Mouse (Mus musculus) liver (tissue): ENCODE measurements around the gene Dnajc2.
"Not testable (repeated sequence)": the region's sequence is repeated elsewhere in the genome, so short reads cannot be mapped to it uniquely, and the experiment has no call there.

Experiments used
- DNase-seq: peaks from one replicate; pipeline ENCODE4 v3.0.0-alpha.2; 2020; ENCODE audit warnings: mixed read lengths

The Dnajc2 gene

GRCm38 (mm10) chr5:21739881-21740280 is 45.2 kb downstream of the Dnajc2 start:
- no peak for DNase-seq

DNA sequence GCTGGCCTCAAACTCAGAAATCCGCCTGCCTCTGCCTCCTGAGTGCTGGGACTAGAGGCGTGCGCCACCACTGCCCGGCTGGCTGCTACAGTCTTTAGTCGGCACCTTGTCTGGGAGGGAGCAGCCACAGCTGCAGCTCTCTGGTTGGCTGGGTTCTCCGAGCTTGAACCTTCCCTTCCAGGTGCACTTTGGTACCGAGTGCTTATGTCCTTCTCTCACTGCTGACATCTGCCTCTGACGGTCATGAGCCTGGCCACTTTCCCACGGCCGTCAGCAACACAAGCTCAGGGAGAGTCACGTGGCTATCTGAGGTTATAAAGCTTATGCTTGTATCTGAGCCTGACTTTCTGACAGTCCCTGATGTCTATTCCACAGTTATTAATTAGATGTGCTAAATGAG is 45.9 kb downstream of the Dnajc2 start:
- no peak for DNase-seq

DNA sequence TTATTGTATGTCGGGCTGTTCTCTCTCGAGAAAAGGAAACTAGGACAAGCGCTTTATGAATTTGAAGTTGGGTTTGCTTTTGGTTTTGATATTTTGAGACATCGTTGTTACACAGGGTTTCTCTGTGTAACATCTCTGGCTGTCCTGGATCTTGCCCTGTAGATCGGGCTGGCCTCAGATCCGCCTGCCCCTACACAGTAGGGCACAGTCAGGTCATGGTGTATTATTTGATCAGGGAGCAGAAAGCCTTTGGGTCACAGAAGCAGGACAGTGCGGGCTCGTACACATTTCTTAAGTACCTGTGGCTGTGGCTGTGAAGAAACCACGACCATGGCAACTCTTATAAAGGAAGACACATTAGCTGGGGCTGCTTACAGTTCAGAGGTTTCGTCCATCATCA is 47.4 kb downstream of the Dnajc2 start:
- no peak for DNase-seq

- peak; percentile 86 for DNase-seq
Observed at GRCm38 (mm10) chr5:21736956-21737585, 48.0 kb downstream of the Dnajc2 start, which contains the start of gene Pmpcb. Gene Pmpcb (plus strand): TSS chr5:21737141.

GRCm38 (mm10) chr5:21736046-21736445 is 49.0 kb downstream of the Dnajc2 start:
- no peak for DNase-seq

DNA sequence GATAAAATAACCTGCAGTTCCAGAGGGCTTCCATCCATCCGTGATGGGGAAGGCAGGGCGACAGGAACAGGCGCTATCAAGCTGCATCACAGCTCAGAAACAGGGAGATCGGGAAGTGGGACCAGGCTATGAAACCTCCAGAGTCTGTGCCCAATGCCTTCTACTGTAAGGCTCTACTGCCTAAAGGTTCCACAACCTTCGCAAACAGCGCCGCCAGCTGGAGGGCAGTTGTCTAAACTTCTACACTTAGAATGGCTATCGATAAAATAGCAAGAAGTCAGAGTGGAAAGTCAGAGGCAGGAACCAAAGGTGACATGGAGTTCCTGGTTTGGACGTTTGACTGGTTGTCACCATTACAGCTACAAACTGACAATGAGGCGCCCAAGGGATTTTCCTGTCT is 49.5 kb downstream of the Dnajc2 start:
- peak; percentile 88 for DNase-seq

DNA sequence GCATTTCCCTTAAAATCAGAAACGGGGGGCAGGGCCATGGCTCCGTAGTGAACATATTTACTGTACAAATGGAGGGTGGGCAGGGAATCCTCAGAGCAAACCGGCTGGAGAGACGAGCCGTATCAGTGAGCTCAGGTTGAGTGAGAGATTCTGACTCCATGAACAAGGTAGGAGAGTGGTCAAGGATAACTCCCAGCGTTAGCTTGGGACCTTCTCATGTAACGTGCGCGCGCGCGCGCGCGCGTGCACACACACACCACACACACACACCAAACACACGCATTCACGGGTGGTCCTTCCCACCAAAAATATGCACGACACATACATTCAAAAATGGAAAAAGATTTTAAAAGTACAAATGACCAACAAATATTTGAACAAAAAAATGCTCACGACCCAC is 50.0 kb downstream of the Dnajc2 start:
- DNase-seq: no peak

- DNase-seq: no peak
Observed at GRCm38 (mm10) chr5:21732930-21733329, 52.1 kb downstream of the Dnajc2 start.

DNA sequence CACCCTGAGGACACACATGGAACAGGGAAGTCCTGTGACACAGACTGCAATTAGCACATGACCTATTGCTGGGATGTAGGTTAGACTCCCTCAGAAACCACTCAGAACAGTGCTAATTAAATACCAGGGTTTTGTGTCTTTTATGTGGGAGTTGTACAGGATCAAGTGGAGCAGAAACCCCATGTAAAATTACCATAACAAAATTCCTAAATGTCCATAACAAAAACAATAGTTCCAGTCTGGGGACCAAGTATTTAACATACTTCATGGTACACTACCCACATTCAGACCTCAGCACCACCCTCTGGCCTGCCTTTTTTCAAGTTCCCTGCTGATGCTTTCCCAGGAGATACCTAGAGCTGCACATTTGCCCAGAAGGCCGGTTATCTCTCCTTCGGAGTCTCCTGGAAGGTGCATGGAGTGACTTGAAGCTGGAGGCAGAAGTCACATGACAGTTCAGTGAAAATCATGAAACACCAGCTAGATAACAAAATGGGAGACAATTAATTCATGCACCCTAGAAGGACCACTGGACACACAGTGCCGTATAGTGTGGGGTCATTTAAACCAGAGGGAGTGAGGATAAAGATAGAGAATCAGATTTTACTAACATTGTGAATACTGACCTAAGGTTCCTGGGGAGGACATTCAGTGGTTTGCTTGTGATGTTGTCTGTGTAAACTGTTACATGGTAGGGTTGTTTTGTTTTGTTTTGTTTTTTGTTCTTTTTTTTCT is 52.7 kb downstream of the Dnajc2 start:
- no peak for DNase-seq

DNA sequence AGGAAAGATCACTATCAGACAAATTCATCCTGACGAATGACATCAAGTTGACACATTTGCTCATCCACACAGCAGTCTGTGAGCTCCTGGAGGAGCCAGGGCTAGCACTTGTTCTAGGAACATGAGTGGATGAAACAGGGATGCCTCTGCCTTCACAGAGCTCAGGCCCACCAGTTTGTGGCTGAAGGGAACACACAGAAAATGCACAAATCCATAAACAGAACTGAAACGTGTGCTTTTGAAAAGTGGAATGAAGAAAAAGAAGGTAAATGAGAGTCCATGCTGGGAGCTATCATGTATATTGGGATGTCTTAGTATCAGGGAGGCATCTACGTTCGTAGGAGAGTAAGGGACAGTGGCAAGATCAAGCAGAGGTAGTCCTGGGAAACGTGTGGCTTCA is 55.9 kb downstream of the Dnajc2 start:
- no peak for DNase-seq

GRCm38 (mm10) chr5:21724872-21725271 is 60.2 kb downstream of the Dnajc2 start:
- no peak for DNase-seq

GRCm38 (mm10) chr5:21724427-21724826 is 60.6 kb downstream of the Dnajc2 start:
- DNase-seq: no peak

DNA sequence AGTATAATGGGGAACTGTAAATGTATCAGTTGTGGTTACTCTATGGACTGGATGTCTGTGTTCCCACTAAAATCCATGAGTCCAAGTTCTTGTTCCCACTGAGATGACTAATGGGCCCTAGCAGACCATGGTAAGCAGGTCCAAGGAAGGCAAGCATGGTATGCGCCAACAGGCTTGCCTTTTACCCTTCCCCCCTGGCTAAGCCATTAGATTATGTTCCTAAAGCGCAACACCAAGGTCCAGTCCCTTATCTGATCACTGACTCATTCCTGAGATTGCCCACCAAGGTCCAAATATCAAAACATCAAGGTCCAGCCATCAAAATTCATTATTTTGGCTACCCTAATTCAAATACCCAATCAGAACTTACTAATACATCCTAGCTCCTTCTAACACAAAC is 65.8 kb downstream of the Dnajc2 start:
- no peak for DNase-seq

- DNase-seq: no peak
Observed at GRCm38 (mm10) chr5:21718546-21718945, 66.5 kb downstream of the Dnajc2 start.

- no peak for DNase-seq
Observed at GRCm38 (mm10) chr5:21717165-21717715, 67.8 kb downstream of the Dnajc2 start.

DNA sequence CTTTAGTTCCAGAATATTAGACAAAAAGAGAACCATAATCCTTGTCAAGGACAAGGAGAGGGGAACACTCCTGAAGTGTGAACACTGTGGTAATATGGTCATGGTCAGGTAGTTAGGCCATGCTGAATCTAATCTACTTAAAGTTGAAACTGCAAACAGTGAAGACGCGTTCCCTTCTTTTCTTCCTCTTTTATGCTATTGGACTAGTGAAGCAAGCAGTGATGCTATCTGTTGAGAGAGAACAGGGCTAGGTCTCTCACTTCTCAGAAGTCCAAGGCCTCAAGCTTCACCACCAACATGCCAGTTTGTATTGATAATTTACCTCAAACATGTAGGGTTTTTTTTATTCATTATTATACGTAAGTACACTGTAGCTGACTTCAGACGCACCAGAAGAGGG is 70.6 kb downstream of the Dnajc2 start:
- DNase-seq: no peak

- DNase-seq: no peak
Observed at GRCm38 (mm10) chr5:21712127-21712715, 72.8 kb downstream of the Dnajc2 start.

GRCm38 (mm10) chr5:21708011-21708410 is 77.0 kb downstream of the Dnajc2 start:
- not testable (repeated sequence) for DNase-seq
